Mouse (Mus musculus) C2C12 (cell line): ENCODE results near the gene Il6ra.

Experiments
- CEBPB ChIP-seq: IDR thresholded peaks from one replicate; pipeline ENCODE4 v1.6.1; 2011; ENCODE audit warnings: low read depth, mild to moderate bottlenecking, control low read depth, moderate library complexity
- CTCF ChIP-seq: IDR thresholded peaks from one replicate; pipeline ENCODE4 v1.5.1; 2011; ENCODE audit not compliant: control insufficient read depth, insufficient read depth, insufficient read length
- MAX ChIP-seq: IDR thresholded peaks from one replicate; pipeline ENCODE4 v1.6.1; 2011; ENCODE audit warnings: mild to moderate bottlenecking, control low read depth
- MYOD1 ChIP-seq: IDR thresholded peaks from one replicate; pipeline ENCODE4 v1.6.1; 2011; ENCODE audit warnings: low read depth; ENCODE audit not compliant: control insufficient read depth, insufficient read length
- MYOG ChIP-seq: IDR thresholded peaks from one replicate; pipeline ENCODE4 v1.6.1; 2011; ENCODE audit not compliant: control insufficient read depth, insufficient read length; ENCODE audit errors: extremely low read depth
- USF1 ChIP-seq: IDR thresholded peaks from one replicate; pipeline ENCODE4 v1.6.1; 2011; ENCODE audit warnings: low read depth, mild to moderate bottlenecking, control low read depth, moderate library complexity

DNA sequence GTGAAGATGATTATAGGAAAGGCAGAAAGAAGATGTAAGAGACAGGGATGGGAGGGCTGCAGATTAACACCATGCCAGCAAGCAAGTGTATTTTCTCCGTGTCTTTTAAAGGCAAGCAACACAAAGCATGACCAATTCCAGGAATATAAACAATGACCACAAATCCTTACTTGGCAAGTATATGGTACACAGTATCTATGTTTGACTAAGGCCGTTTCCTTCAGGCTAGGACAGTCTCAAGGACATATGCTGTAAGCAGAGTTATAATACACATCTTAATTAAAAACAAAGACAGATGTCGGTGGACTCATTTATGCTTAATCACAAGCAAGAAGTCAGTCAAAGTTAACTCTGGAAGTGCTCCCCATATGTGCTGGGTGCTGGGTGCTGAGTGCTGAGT lies 94.4 kb downstream of the Il6ra start:
- TF ChIP-seq CTCF = no peak
- TF ChIP-seq MAX = no peak
- no peak for TF ChIP-seq USF1
- TF ChIP-seq CEBPB = no peak
- TF ChIP-seq MYOG = no peak
- no peak for TF ChIP-seq MYOD1
